Mouse (Mus musculus): ENCODE data around the gene Gm14226. TPM values are rescaled to one million over a fixed set of nuclear protein-coding genes. Genes with fewer than 3 reads are reported as not detected.
"Not testable (repeated sequence)": the region's sequence is repeated elsewhere in the genome, so short reads cannot be mapped to it uniquely, and the experiment has no call there.

The Gm14226 gene
- total RNA-seq, 2 experiments from 2014 or later: not detected

DNA sequence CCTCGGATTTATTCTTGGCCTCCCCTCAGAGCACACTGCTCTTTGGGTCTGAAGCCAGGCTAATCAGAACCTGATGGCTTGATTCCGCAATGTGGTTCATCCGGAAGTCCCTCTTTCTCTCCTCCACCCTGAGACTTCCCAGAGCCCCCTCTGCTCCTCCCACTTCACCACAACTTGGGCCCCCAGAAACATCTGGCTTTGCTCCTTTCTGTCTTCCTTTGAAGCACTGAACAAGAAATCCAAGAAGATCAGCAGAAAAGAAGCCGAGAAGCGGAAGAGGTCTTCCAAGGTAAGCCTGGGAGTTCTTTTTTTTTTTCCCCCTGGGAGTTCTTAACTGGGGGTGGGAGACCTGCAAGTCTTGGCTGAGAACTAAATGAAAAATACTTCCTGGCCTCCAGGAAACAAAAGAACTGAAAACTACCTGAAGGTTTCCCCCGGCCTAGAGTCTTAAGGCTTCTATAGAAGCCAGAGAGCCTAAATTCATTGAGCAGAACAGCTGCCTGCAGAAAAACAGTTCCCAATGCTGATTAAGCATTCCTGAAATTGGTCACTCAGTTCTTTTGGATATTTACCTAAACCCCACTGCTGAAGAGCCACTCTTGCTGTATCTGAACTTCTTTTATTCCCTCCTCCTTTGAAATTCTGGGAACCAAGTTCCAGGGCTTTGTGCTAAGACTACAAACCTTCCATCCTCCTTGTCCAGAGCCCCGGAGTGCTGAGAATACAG is 29.5 kb downstream of the Gm14226 start:
- DNase-seq: no peak

DNA sequence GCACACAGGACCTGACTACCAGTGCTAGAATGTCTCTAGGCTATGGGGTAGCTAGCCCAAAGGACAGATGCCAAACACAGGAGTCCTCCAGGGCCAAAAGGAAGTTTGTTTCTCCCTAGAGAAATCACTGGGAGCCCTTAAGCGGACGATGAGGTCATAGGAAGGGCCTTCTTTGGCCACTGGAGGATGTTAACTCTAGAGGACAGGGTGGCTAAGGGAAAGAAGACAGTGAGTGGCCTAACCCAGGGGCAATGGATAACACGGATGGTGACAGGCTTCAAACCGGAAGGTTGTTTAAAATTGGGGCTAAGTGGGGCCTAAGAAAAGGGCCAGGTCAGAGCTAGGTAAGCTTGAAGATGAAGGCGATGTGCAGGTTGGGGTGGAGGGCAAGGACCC is 32.0 kb downstream of the Gm14226 start:
- no peak for DNase-seq

DNA sequence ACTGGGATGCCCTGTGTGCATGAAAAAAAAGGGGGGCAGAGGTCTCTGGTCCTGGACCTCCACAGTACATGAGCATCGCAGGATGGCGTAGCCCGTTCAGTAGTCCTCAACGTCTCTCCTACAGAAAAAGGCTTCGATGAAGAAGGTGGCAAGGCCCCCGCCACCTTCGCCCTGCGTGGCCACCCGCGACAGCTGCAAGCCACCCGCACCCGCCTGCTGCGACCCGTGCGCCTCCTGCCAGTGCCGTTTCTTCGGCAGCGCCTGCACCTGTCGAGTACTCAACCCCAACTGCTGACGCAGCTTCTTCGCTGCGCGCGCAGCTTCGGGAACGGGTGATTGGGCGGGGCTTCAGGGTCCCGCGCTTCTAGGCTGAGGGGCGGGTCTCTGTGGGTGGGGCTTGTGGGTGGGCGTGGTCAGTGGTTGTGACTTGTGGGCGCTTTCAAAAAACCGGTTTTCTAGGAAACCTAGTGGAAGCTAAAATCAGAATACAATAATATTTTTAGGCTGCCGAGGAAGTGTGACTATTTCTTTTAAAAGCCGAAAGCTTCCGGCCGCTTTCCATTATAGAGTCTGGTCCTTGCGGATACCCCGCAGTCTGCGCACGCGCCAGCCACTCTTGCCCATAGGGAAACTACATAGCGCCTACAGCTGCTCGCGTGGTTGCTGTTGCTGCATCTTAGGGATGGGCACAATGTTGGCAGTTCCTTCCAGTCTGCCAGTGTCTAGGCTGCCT is 32.6 kb downstream of the Gm14226 start:
- DNase-seq: peak; percentile 94

DNA sequence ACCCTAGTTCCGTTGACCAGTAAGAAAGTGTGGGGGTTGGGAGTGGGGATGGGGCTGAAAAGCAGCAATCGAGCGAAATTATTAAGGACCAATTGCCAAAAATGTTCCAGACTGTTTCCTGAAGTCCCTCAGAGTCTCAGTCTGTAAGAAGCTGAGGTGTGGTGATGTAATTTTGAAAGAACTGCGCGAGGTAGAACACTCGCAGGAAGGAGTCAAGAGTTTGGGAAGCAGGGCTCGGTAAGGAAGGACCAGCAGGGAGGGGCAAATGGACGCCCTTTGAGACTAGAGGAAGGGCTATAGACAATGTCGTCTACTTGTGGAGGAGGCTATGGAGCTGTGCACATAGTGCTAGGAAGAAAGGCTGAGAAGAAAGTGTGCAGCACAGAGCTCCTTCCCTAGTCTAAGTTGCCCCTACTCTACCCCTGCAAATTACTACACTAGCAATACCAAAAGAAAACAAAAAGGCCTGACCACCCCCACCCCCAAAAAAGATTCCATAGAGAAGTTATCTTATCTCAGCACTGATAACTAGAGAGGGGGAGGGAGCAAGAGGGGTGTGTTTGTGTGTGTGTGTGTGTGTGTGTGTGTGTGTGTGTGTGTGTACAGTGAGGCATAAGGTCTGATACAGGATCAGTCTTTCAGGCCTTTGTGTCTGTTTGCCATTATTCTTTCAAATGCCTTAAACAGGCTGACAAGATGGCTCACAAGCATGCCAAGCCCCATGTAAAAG is 33.7 kb downstream of the Gm14226 start:
- no peak for DNase-seq

DNA sequence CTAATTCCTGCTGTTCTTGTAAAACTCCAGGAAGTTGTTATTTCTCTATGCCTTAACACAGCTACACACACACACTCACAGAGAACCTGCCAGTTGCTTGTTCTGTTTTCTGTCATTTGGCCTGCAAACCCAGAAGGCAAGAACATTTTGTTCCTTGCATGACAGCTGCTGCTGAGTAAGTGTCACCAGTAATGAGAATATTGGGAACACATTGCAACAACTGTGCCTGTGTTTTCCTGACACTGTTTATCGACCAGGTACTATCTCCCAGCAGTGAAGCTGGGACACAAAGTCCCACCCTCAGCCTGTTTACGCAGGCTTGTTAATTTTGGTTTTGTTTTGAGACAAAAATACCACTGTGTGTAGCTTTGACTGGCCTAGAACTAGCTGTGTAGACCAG is 34.6 kb downstream of the Gm14226 start:
- DNase-seq: no peak

DNA sequence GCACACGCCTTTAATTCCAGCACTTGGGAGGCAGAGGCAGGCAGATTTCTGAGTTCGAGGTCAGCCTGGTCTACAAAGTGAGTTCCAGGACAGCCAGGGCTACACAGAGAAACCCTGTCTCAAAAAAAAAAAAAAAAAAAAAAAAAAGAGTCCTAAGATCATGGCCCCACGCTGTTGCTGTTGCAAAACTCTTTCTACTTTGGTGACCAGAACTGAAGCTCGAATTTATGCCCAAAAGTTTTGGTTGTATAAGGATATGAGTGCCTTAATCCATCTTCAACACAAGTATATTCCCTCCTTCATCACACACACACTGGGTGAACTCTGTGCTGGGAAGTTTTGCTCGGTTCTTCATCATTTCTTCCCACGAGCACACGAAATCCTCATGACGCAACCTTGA is 35.4 kb downstream of the Gm14226 start:
- DNase-seq: not testable (repeated sequence)

DNA sequence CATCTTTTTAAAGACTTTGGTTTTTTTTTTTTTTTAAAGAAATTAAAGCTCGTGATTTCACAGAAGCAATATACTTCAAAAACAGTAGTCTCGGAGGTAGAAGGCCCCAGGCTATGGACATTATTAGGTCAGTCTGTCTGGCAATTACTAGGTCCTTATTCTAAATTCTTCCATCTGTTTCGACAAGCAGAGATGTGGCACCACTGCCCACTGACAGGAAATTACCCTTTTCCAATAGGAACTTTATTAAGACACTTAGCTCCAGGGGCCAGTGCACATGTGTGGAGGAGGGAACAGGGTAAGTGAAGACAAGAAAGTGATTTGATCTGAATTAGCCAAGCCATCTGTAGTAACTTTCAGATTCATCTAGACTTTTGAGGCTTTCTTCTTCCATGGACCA is 36.6 kb downstream of the Gm14226 start:
- DNase-seq: no peak

DNA sequence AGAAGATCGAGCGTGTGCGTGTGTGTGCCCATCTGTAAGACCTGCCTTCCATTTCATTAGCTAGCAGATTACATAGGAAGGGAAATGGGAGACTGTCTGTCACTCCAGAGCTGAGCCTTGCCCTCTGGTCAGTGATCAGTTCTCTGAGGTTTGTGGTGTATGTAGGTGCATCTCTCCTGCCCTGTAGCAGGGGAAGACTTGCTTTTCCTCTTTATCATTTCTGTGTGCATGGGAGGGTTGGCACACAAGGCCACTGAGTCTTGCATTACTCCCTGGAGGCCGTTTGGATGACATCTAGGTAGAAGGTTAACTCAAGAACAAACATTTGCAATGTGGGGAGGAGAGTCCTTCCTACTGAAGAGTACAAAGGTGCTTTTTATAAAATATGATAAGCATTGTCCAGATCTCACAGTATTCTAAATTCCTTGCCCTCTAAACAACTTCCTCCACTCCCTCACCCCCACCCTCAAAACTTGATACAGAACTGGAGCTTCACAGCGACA is 38.1 kb downstream of the Gm14226 start:
- no peak for DNase-seq

DNA sequence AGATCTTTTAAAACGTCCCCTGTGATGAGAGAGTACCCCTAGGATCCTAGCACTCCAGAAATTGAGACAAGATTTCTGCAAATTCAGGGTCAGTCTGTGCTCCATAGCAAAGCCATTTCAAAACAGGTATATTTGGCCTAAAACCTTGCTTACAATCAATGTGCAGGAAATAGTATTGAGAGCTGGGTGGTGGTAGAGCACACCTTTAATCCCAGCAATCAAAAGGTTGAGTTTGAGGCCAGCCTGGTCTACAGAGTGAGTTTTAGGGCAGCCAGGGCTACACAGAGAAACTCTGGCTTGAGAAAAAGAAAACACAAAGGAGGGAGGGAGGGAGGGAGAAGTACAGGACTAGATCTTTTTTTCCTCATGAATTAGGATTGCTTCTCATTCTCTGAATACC is 39.3 kb downstream of the Gm14226 start:
- no peak for DNase-seq

DNA sequence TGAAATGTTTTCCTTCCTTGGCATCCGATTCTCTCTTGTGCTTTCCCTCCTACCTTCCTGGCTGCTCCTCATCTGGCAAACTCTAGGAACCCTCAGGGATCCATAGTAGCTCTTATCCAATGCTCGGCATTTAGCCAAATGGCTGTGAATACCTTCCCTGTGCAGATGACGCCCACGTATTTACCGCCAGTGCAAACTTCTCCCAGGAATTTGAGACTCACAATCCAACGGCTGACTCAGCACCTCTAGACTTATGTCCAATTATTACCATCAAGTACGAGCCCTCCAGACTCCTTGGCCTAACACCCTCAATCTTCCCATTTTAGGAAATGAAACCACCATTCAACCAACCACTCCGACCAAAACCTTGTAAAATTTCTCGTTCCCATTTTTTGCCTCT is 53.0 kb downstream of the Gm14226 start:
- DNase-seq: no peak

DNA sequence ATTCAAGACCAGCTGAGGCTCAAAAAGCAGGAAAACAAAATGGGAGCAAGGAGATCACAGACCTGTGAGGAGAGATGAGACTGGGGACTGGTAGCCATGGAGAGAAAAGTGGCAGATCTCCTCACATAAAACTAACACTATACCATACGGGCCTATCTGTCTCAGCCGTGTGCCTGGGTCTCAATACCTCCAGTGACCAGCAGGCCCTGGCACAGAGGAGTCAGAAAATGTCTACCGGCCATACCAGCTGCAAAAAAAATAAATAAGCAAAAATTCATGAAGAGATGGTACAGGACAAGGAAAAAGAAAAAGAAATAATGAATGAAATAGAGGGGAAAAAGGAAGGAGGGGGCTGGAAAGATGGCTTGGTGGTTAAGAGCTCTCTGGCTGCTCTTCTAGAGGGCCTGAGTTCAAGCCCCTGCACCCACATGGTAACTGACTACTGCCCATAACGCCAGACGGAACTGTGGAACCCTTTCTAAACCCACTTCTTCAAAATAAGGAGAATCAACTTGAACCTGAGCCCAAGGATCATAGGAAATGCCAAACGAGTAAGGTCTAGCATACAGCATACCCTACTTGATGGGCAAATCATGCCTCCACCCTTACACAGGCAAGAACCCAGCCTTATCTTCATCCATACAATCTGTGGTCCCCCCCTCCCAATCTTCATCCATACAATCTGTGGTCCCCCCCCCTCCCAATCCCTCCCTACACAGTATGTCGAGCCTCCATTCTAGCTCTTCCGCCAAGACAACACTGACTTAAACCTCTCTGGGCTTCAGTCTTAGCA is 54.5 kb downstream of the Gm14226 start:
- DNase-seq: no peak

DNA sequence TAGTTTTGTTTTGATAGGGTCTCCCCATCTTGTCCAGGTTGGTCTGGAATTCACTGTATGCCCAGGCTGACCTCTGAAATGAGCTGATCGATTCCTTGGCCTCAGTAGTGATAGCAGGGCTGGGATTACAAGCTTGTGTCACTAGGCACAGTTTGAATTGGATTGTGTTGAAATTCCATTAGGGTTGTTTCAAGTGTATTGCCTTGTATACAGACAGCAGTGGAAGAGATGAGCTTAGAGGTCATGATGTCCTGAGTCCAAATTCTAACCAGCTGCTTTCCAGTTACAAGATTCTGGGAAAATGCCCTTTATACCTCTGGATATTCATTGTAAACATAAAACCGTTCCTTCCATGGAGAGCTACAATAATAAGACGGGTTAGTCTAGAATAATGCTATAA is 55.3 kb downstream of the Gm14226 start:
- no peak for DNase-seq

DNA sequence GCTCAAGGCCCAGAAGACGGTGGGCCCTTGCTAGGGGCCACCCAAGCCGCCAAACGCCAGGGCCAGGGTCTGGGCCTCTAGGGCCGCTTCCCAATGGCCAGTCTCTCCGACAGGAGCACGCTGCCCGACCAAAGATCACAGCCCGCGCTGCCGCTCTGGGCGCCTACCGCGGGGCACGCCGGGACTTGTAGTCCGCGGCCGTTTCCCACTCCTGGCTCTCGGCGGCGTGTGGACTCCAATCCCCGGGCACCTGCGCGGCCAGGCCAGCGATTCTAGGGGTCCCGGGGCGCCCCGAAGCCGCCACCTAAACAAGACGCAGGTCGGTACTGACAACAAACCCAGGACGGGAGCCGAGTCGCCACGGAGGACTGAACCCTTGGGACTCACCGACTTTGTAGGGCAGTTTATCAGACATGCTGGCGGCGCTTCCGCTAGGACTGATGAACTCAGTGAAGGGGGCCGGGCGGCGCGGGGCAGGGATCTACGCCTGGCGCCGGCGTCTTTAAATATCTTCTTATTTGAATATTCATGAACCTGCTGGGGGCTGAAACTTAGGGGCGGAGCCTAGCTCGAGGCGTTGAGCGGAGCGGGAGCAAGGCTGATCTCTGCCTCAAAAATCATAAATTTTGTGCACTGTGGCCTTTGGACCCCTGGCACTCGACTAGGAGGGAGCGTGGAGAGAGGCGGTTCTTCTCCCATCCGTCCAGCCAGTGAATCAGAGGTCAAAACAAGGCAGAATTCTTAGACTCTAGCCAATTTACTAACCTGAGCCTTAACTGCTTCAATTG is 56.1 kb downstream of the Gm14226 start, which contains the start of gene Ahcy:
Ahcy (minus strand) TSS at position 520 of the 788 bp plus-strand sequence.
- peak; percentile 91 for DNase-seq

DNA sequence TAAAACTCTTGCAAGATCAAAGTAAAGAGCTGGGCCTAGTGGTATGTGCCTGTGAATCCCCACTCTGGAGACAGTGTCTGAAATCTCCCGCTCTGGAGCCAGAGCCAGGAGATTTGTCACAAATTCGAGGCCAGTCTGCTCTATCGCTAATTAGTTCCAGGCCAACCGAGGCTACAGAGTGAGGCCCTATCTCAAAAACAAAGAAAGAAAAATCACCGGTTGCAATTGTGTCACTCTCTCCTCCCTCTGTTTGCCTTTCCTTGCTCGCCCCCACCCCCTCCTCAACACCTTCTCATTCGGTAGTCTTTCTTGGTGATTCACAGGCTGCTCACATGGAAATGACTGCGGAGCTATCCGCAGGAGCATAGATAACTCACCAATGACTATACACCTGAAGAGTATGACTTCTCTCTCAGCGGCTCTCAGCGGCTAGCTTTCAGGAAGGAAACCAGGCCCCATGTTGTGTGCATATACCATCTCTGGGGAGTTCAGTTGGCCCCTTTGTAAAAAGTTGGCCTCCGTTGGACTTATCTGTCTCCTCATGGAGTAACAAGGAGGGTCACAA is 56.8 kb downstream of the Gm14226 start:
- no peak for DNase-seq

DNA sequence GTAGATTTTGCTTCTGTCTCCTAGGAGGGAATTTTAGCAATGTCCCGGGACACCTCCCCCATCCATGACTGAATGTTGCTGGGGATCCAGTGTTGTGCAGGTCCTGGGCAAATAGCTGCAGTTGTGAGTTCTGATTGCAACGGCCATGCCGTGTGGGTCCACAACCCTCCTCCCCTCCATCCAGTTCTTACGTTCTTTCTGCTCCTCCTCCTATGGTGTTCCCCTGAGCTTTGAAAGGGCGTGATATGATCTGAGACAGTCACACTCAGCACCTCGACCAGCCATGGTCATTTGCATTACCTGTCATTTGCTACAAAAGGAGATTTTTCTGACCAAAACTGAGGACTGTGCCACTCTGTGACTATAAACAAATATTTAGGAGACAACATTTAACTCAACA is 57.6 kb downstream of the Gm14226 start:
- no peak for DNase-seq

Other genes starting within 250 kb of the Gm14226 start
- gene Gm14214, start 248.2 kb upstream of the Gm14226 start, total RNA-seq (2021): not detected
- gene Raly, start 227.2 kb upstream of the Gm14226 start, total RNA-seq (2021): 10 to 100 TPM; 64.6 to 69.4 TPM
- gene a, start 226.9 kb upstream of the Gm14226 start, total RNA-seq (2021): not detected
- 100 to 1,000 TPM in 1 of 2 experiments, 10 to 100 TPM in 1; 95.7 to 102 TPM for gene Eif2s2, start 125.3 kb upstream of the Gm14226 start, total RNA-seq (2021)
- 10 to 100 TPM; 15.3 to 16.0 TPM for gene Ahcy, start 56.2 kb downstream of the Gm14226 start, total RNA-seq (2021)
- gene Itch, start 115.2 kb downstream of the Gm14226 start, total RNA-seq (2021): 10 to 100 TPM; 17.5 to 17.8 TPM
- gene Dynlrb1, start 218.3 kb downstream of the Gm14226 start, total RNA-seq (2021): 100 to 1,000 TPM in 1 of 2 experiments, 10 to 100 TPM in 1; 94.6 to 115 TPM